Mouse (Mus musculus): ENCODE measurements around the gene Tmem175. TPM values are rescaled to one million over a fixed set of nuclear protein-coding genes. Genes with fewer than 3 reads are reported as not detected.

The Tmem175 gene
- total RNA-seq, 1 experiment from 2014 or later = 37.2 TPM

- no peak for DNase-seq
Measured at GRCm38 (mm10) chr5:108678296-108678854, 48.8 kb downstream of the Tmem175 start.

- no peak for DNase-seq
Measured at GRCm38 (mm10) chr5:108679909-108680308, 50.3 kb downstream of the Tmem175 start.

- peak; percentile 38 for DNase-seq
Measured at GRCm38 (mm10) chr5:108680871-108681270, 51.3 kb downstream of the Tmem175 start.

- no peak for DNase-seq
Measured at GRCm38 (mm10) chr5:108689091-108689490, 59.5 kb downstream of the Tmem175 start.

- DNase-seq = no peak
Measured at GRCm38 (mm10) chr5:108691152-108691551, 61.6 kb downstream of the Tmem175 start.

- peak; percentile 76 for DNase-seq
Measured at GRCm38 (mm10) chr5:108692271-108692670, 62.7 kb downstream of the Tmem175 start, which contains the start of gene Fgfrl1. TSS of gene Fgfrl1 (plus strand) at chr5:108692382.

- DNase-seq = peak; percentile 91
Measured at GRCm38 (mm10) chr5:108693872-108694288, 64.3 kb downstream of the Tmem175 start.

- DNase-seq = peak; percentile 55
Measured at GRCm38 (mm10) chr5:108694352-108695261, 65.0 kb downstream of the Tmem175 start.

GRCm38 (mm10) chr5:108695861-108696260 lies 66.3 kb downstream of the Tmem175 start:
- no peak for DNase-seq

- no peak for DNase-seq
Measured at GRCm38 (mm10) chr5:108696542-108696941, 67.0 kb downstream of the Tmem175 start.

GRCm38 (mm10) chr5:108697341-108697753 lies 67.8 kb downstream of the Tmem175 start:
- DNase-seq = no peak

Other genes with a start within 250 kb of the Tmem175 start
- not detected in 2 replicates for gene Pde6b, start 241.4 kb upstream of the Tmem175 start, total RNA-seq (2021)
- 347 and 535 TPM in 2 replicates for gene Atp5k, start 195.3 kb upstream of the Tmem175 start, total RNA-seq (2021)
- 1.1 TPM in 2 replicates for gene Mfsd7a, start 180.9 kb upstream of the Tmem175 start, total RNA-seq (2021)
- gene Pcgf3, start 168.5 kb upstream of the Tmem175 start, total RNA-seq (2021) = 40.3 and 55.4 TPM in 2 replicates
- gene Cplx1, start 79.7 kb upstream of the Tmem175 start, total RNA-seq (2021) = 1.8 and 3.0 TPM in 2 replicates
- gene Gak, start within 50 bp of the Tmem175 start, total RNA-seq (2021) = 86.7 and 95.7 TPM in 2 replicates
- gene Idua, start 30.6 kb downstream of the Tmem175 start, total RNA-seq (2021) = 17.2 and 19.1 TPM in 2 replicates
- gene Dgkq, start 39.9 kb downstream of the Tmem175 start, total RNA-seq (2021) = 21.2 and 22.7 TPM in 2 replicates
- gene Slc26a1, start 45.8 kb downstream of the Tmem175 start, total RNA-seq (2021) = 0.15 and 1.1 TPM in 2 replicates
- gene Fgfrl1, start 62.6 kb downstream of the Tmem175 start, total RNA-seq (2021) = 24.6 and 32.3 TPM in 2 replicates
- gene Rnf212, start 145.2 kb downstream of the Tmem175 start, total RNA-seq (2021) = not detected in 2 replicates
- gene Tmed11, start 165.6 kb downstream of the Tmem175 start, total RNA-seq (2021) = not detected in 2 replicates
- gene Vmn2r8, start 179.1 kb downstream of the Tmem175 start, total RNA-seq (2021) = not detected in 2 replicates
- not detected in 2 replicates for gene Vmn2r9, start 222.8 kb downstream of the Tmem175 start, total RNA-seq (2021)

All from adrenal gland, postnatal 25 days (tissue).